Mouse (Mus musculus): Measurements from ENCODE around the gene Terb2. TPM values are rescaled to one million over a fixed set of nuclear protein-coding genes. Genes with fewer than 3 reads are reported as not detected.

The Terb2 gene
- polyA plus RNA-seq, 1 experiment from 2014 or later, result not detected

DNA sequence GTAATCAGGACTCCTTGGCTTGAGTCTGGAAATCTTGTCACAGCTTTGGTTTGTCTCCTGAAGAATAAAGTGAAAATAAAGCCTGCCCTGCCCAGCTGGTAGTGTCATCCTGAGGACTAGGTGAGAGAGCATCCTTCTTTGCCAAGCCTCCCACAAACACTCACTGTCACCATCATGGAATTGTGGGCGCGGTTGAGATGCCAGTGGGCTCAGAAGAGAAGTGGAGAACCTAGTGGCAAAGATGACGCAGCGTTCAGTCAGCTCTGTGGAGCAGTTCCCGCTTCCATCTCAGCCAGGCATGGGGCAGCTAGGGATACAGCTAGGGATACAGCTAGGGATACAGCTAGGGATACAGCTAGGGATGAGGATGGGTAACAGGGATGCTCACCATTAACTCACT, 69.9 kb downstream of the Terb2 start:
- Histone ChIP-seq H3K36me3 (replicated peaks) (peaks cover 87% of the 10 kb centered on the region), H3K27ac (replicated peaks) (no peak overlapping the region), H3K4me3 (replicated peaks) (no peak overlapping the region), H3K4me1 (replicated peaks) (no peaks in the 10 kb centered on the region), H3K27me3 (no peaks in the 10 kb centered on the region), H3K9ac (no peak overlapping the region), H3K4me2 (no peak overlapping the region), H3K9me3 (replicated peaks) (no peaks in the 10 kb centered on the region)
- 85% methylated on average over 5 of the region's 5 CpGs for WGBS (ENCODE audit: insufficient replicate concordance)
- no peak for ATAC-seq (ENCODE audit: insufficient read depth)

Other genes starting within 250 kb of the Terb2 start
- gene Ctdspl2, start 230.3 kb upstream of the Terb2 start, polyA plus RNA-seq (2015; fragmentation: Nextera tagmentation; extraction: Ambion mirVana), result 14.3 and 14.5 TPM in 2 replicates
- 0.05 and 0.09 TPM in 2 replicates for gene Mageb3, start 230.2 kb upstream of the Terb2 start, polyA plus RNA-seq (2015; fragmentation: Nextera tagmentation; extraction: Ambion mirVana)
- 8.3 and 8.7 TPM in 2 replicates for gene Eif3j1, start 157.7 kb upstream of the Terb2 start, polyA plus RNA-seq (2015; fragmentation: Nextera tagmentation; extraction: Ambion mirVana)
- gene Spg11, start 67.9 kb upstream of the Terb2 start, polyA plus RNA-seq (2015; fragmentation: Nextera tagmentation; extraction: Ambion mirVana), result 2.7 and 3.6 TPM in 2 replicates
- gene B2m, start 38.6 kb upstream of the Terb2 start, polyA plus RNA-seq (2015; fragmentation: Nextera tagmentation; extraction: Ambion mirVana), result 416 and 443 TPM in 2 replicates
- not detected in 2 replicates for gene Trim69, start 25.6 kb upstream of the Terb2 start, polyA plus RNA-seq (2015; fragmentation: Nextera tagmentation; extraction: Ambion mirVana)
- gene Patl2, start 83 bp upstream of the Terb2 start, polyA plus RNA-seq (2015; fragmentation: Nextera tagmentation; extraction: Ambion mirVana), result 0.06 TPM in 1 of 2 replicates, not detected in the other
- gene Sord, start 48.5 kb downstream of the Terb2 start, polyA plus RNA-seq (2015; fragmentation: Nextera tagmentation; extraction: Ambion mirVana), result 158 and 181 TPM in 2 replicates
- not detected in 2 replicates for gene Duox2, start 112.2 kb downstream of the Terb2 start, polyA plus RNA-seq (2015; fragmentation: Nextera tagmentation; extraction: Ambion mirVana)
- not detected in 2 replicates for gene Duoxa2, start 112.6 kb downstream of the Terb2 start, polyA plus RNA-seq (2015; fragmentation: Nextera tagmentation; extraction: Ambion mirVana)
- not detected in 2 replicates for gene Duoxa1, start 127.5 kb downstream of the Terb2 start, polyA plus RNA-seq (2015; fragmentation: Nextera tagmentation; extraction: Ambion mirVana)
- gene Duox1, start 129.4 kb downstream of the Terb2 start, polyA plus RNA-seq (2015; fragmentation: Nextera tagmentation; extraction: Ambion mirVana), result not detected in 2 replicates
- 1.1 and 1.2 TPM in 2 replicates for gene Shf, start 182.9 kb downstream of the Terb2 start, polyA plus RNA-seq (2015; fragmentation: Nextera tagmentation; extraction: Ambion mirVana)
- 1.6 and 1.8 TPM in 2 replicates for gene Slc28a2, start 240.2 kb downstream of the Terb2 start, polyA plus RNA-seq (2015; fragmentation: Nextera tagmentation; extraction: Ambion mirVana)

All from liver, embryonic 15.5 days (tissue).